In genomic region chr1:172508172-172508571, GRCm38 (mm10) we compare ENCODE assay signal across 24 mouse cellular contexts. TPM values are rescaled to one million over a fixed set of nuclear protein-coding genes. Genes with fewer than 3 reads are reported as not detected.
DNase-seq lines count a peak whose midpoint lies in the region; ATAC-seq and TF ChIP-seq lines count a peak whose summit lies in the region.
"Had no signal": no experiment of that assay in that cellular context is flagged by ENCODE, and none has a peak within 500 bp of the region (broad histone marks: within the 10 kb centered on the region; RNA-seq: fewer than 3 reads in every experiment).

No protein-coding gene starts in this region.

- 47% methylated on average over 2 of the region's 2 CpGs for WGBS in forebrain, postnatal 0 days
- WGBS in forebrain, embryonic 12.5 days: 49% methylated on average over 2 of the region's 2 CpGs
- WGBS in heart, embryonic 15.5 days: 31% methylated on average over 2 of the region's 2 CpGs
- 41% methylated on average over 2 of the region's 2 CpGs for WGBS in midbrain, embryonic 16.5 days
- 39% methylated on average over 2 of the region's 2 CpGs for WGBS in midbrain, embryonic 14.5 days
- 42% methylated on average over 2 of the region's 2 CpGs for WGBS in hindbrain, embryonic 16.5 days

- 0 out of 2 replicates have a peak, but pooled peaks have one; percentile 25 for ATAC-seq in forebrain, postnatal 0 days
- ATAC-seq in forebrain, embryonic 12.5 days (ENCODE audit: low FRiP score): no peak
- 0 out of 2 replicates have a peak, but pooled peaks have one; percentile 28 for ATAC-seq in heart, embryonic 15.5 days (replicated peaks; ENCODE audit: insufficient number of reproducible peaks, insufficient read depth, low FRiP score, low read depth)
- ATAC-seq in midbrain, embryonic 16.5 days: 0 out of 2 replicates have a peak, but pooled peaks have one; percentile 13
- no peak for ATAC-seq in midbrain, embryonic 14.5 days (ENCODE audit: low FRiP score, low TSS enrichment)
- ATAC-seq in hindbrain, embryonic 16.5 days: no peak
- ATAC-seq: CD4-positive, CD25-positive, alpha-beta regulatory T cell, adult 4 months; midbrain, embryonic 15.5 days had no signal

- no peaks in the 10 kb centered on the region for H3K36me3 ChIP-seq in forebrain, postnatal 0 days (ENCODE audit: insufficient read depth)
- no peaks in the 10 kb centered on the region for H3K36me3 ChIP-seq in forebrain, embryonic 12.5 days (replicated peaks)
- H3K36me3 ChIP-seq in heart, embryonic 15.5 days: peaks cover 36% of the 10 kb centered on the region
- H3K36me3 ChIP-seq in midbrain, embryonic 16.5 days (ENCODE audit: control insufficient read depth, insufficient read depth, low read length): no peaks in the 10 kb centered on the region
- no peaks in the 10 kb centered on the region for H3K36me3 ChIP-seq in midbrain, embryonic 14.5 days (ENCODE audit: control insufficient read depth, insufficient read depth, low read length)
- no peaks in the 10 kb centered on the region for H3K36me3 ChIP-seq in hindbrain, embryonic 16.5 days (ENCODE audit: control insufficient read depth, insufficient read depth, low read length)
- H3K36me3 ChIP-seq: midbrain, embryonic 15.5 days; neural tube, embryonic 15.5 days had no signal

- no peak for TF ChIP-seq CTCF in forebrain, postnatal 0 days (IDR thresholded peaks at IDR 0.05; ENCODE audit: low read depth)

- no peak overlapping the region for H3K9ac ChIP-seq in forebrain, postnatal 0 days
- no peak overlapping the region for H3K9ac ChIP-seq in forebrain, embryonic 12.5 days
- H3K9ac ChIP-seq in heart, embryonic 15.5 days: no peak overlapping the region
- no peak overlapping the region for H3K9ac ChIP-seq in midbrain, embryonic 16.5 days (ENCODE audit: low read depth, low read length)
- no peak overlapping the region for H3K9ac ChIP-seq in midbrain, embryonic 14.5 days (replicated peaks; ENCODE audit: low read length)
- H3K9ac ChIP-seq in hindbrain, embryonic 16.5 days (ENCODE audit: low read depth, low read length): no peak overlapping the region
- H3K9ac ChIP-seq: limb, embryonic 13.5 days; lung, embryonic 14.5 days; midbrain, embryonic 15.5 days; neural tube, embryonic 15.5 days had no signal

- no peak overlapping the region for H3K4me2 ChIP-seq in forebrain, postnatal 0 days (ENCODE audit: low read depth)
- H3K4me2 ChIP-seq in forebrain, embryonic 12.5 days: no peak overlapping the region
- H3K4me2 ChIP-seq in heart, embryonic 15.5 days: no peak overlapping the region
- H3K4me2 ChIP-seq in midbrain, embryonic 16.5 days (ENCODE audit: low read length): no peak overlapping the region
- H3K4me2 ChIP-seq in midbrain, embryonic 14.5 days (ENCODE audit: low read length): no peak overlapping the region
- H3K4me2 ChIP-seq in hindbrain, embryonic 16.5 days (ENCODE audit: low read length): no peak overlapping the region
- H3K4me2 ChIP-seq: limb, embryonic 13.5 days; lung, embryonic 14.5 days; midbrain, embryonic 15.5 days; neural tube, embryonic 15.5 days had no signal

- no peak for DNase-seq in forebrain, postnatal 0 days
- no peak for DNase-seq in heart, adult 11 months
- no peak for DNase-seq in midbrain, embryonic 14.5 days
- no peak for DNase-seq in retina, embryonic 14.5 days (ENCODE audit: low spot score)
- DNase-seq: cerebellum, adult 2 months; cerebellum, postnatal 36 days; gastrocnemius, postnatal 14 days; kidney, adult 18-20 months; kidney, postnatal 10 days; lung, embryonic 14.5 days; right cerebral cortex, postnatal 25 days; thymus, adult 18-20 months had no signal

- H3K9me3 ChIP-seq in forebrain, postnatal 0 days (ENCODE audit: low read length): no peaks in the 10 kb centered on the region
- H3K9me3 ChIP-seq in forebrain, embryonic 12.5 days: no peaks in the 10 kb centered on the region
- no peaks in the 10 kb centered on the region for H3K9me3 ChIP-seq in heart, embryonic 15.5 days (replicated peaks)
- no peaks in the 10 kb centered on the region for H3K9me3 ChIP-seq in midbrain, embryonic 16.5 days (replicated peaks; ENCODE audit: control insufficient read depth, low read length, poor library complexity, severe bottlenecking)
- no peaks in the 10 kb centered on the region for H3K9me3 ChIP-seq in midbrain, embryonic 14.5 days (ENCODE audit: control insufficient read depth, low read length)
- H3K9me3 ChIP-seq in hindbrain, embryonic 16.5 days (ENCODE audit: control insufficient read depth, low read length): no peaks in the 10 kb centered on the region
- H3K9me3 ChIP-seq: forebrain, embryonic 10.5 days; hindbrain, embryonic 10.5 days; limb, embryonic 13.5 days; midbrain, embryonic 15.5 days; neural tube, embryonic 15.5 days had no signal

- H3K27ac ChIP-seq in forebrain, postnatal 0 days (ENCODE audit: low read depth, low read length): no peak overlapping the region
- H3K27ac ChIP-seq in forebrain, embryonic 12.5 days: no peak overlapping the region
- peak overlapping the region; percentile 52 for H3K27ac ChIP-seq in heart, embryonic 15.5 days
- no peak overlapping the region for H3K27ac ChIP-seq in midbrain, embryonic 16.5 days (ENCODE audit: low read length)
- no peak overlapping the region for H3K27ac ChIP-seq in midbrain, embryonic 14.5 days (replicated peaks; ENCODE audit: low read depth, low read length)
- no peak overlapping the region for H3K27ac ChIP-seq in hindbrain, embryonic 16.5 days (ENCODE audit: low read depth, low read length)
- H3K27ac ChIP-seq: forebrain, embryonic 10.5 days; hindbrain, embryonic 10.5 days; limb, embryonic 13.5 days; midbrain, embryonic 15.5 days; neural tube, embryonic 15.5 days had no signal

- H3K4me1 ChIP-seq in forebrain, postnatal 0 days (ENCODE audit: insufficient read depth): peaks cover 2% of the 10 kb centered on the region; the same call in 1 of the 2 replicates
- peaks cover 23% of the 10 kb centered on the region for H3K4me1 ChIP-seq in forebrain, embryonic 12.5 days
- H3K4me1 ChIP-seq in heart, embryonic 15.5 days (replicated peaks): peaks cover 70% of the 10 kb centered on the region
- H3K4me1 ChIP-seq in midbrain, embryonic 16.5 days (ENCODE audit: control insufficient read depth, insufficient read depth, low read length): peaks cover 10% of the 10 kb centered on the region; the same call in 1 of the 2 replicates
- H3K4me1 ChIP-seq in midbrain, embryonic 14.5 days (ENCODE audit: control insufficient read depth, insufficient read depth, low read length): peaks cover 10% of the 10 kb centered on the region
- H3K4me1 ChIP-seq in hindbrain, embryonic 16.5 days (ENCODE audit: control insufficient read depth, insufficient read depth, low read depth, low read length): peaks cover 8% of the 10 kb centered on the region

- no peaks in the 10 kb centered on the region for H3K27me3 ChIP-seq in forebrain, postnatal 0 days (ENCODE audit: insufficient read depth, low read length)
- 0 out of 2 replicates have a peak, but pooled peaks cover 5% of the 10 kb centered on the region for H3K27me3 ChIP-seq in forebrain, embryonic 12.5 days
- H3K27me3 ChIP-seq in heart, embryonic 15.5 days: no peaks in the 10 kb centered on the region
- H3K27me3 ChIP-seq in midbrain, embryonic 16.5 days (ENCODE audit: control insufficient read depth, insufficient read depth, low read depth, low read length): no peaks in the 10 kb centered on the region; the same call in 1 of the 2 replicates
- H3K27me3 ChIP-seq in midbrain, embryonic 14.5 days (ENCODE audit: control insufficient read depth, insufficient read depth, low read length): no peaks in the 10 kb centered on the region
- 0 out of 2 replicates have a peak, but pooled peaks cover 2% of the 10 kb centered on the region for H3K27me3 ChIP-seq in hindbrain, embryonic 16.5 days (replicated peaks; ENCODE audit: control insufficient read depth, insufficient read depth, low read length)
- H3K27me3 ChIP-seq: limb, embryonic 13.5 days; midbrain, embryonic 15.5 days; neural tube, embryonic 15.5 days had no signal

- no peak overlapping the region for H3K4me3 ChIP-seq in forebrain, postnatal 0 days (ENCODE audit: low read depth, low read length)
- H3K4me3 ChIP-seq in forebrain, embryonic 12.5 days (replicated peaks): no peak overlapping the region
- H3K4me3 ChIP-seq in heart, embryonic 15.5 days: no peak overlapping the region
- H3K4me3 ChIP-seq in midbrain, embryonic 16.5 days (ENCODE audit: low read depth, low read length): no peak overlapping the region
- H3K4me3 ChIP-seq in midbrain, embryonic 14.5 days (replicated peaks; ENCODE audit: low read depth, low read length): no peak overlapping the region
- no peak overlapping the region for H3K4me3 ChIP-seq in hindbrain, embryonic 16.5 days (ENCODE audit: low read length)
- H3K4me3 ChIP-seq: forebrain, embryonic 10.5 days; hindbrain, embryonic 10.5 days; limb, embryonic 13.5 days; midbrain, embryonic 15.5 days; neural tube, embryonic 15.5 days had no signal

RNA-seq across cellular contexts. Expression of gene Tagln2, which starts 8.3 kb away (rescaled TPM):
- total RNA-seq in forebrain, postnatal 0 days (2014; rRNA removed): 31.5 and 33.8 TPM in 2 replicates
- 42.8 and 48.5 TPM in 2 replicates for polyA plus RNA-seq in forebrain, postnatal 0 days (2015; fragmentation: Nextera tagmentation; extraction: Ambion mirVana)
- 40.0 and 45.7 TPM in 2 replicates for polyA plus RNA-seq in forebrain, embryonic 12.5 days (2016; fragmentation: Nextera tagmentation; extraction: Ambion mirVana)
- polyA plus RNA-seq in heart, embryonic 15.5 days (2015; fragmentation: Nextera tagmentation; extraction: Ambion mirVana): 276 and 327 TPM in 2 replicates
- polyA plus RNA-seq in midbrain, embryonic 16.5 days (2015; fragmentation: Nextera tagmentation; extraction: Ambion mirVana): 47.3 and 53.0 TPM in 2 replicates
- polyA plus RNA-seq in midbrain, embryonic 14.5 days (2014; fragmentation: Nextera tagmentation; extraction: Ambion mirVana): 25.7 and 43.5 TPM in 2 replicates
- 71.7 and 84.9 TPM in 2 replicates for polyA plus RNA-seq in hindbrain, embryonic 16.5 days (2015; fragmentation: Nextera tagmentation; extraction: Ambion mirVana)

RNA-seq across cellular contexts. Expression of gene Cfap45, which starts 12.4 kb away (rescaled TPM):
- total RNA-seq in forebrain, postnatal 0 days (2014; rRNA removed): 3.0 and 5.1 TPM in 2 replicates
- polyA plus RNA-seq in forebrain, postnatal 0 days (2015; fragmentation: Nextera tagmentation; extraction: Ambion mirVana): 3.9 and 5.5 TPM in 2 replicates
- 1.2 and 2.6 TPM in 2 replicates for polyA plus RNA-seq in forebrain, embryonic 12.5 days (2016; fragmentation: Nextera tagmentation; extraction: Ambion mirVana)
- 2.3 and 3.3 TPM in 2 replicates for polyA plus RNA-seq in heart, embryonic 15.5 days (2015; fragmentation: Nextera tagmentation; extraction: Ambion mirVana)
- polyA plus RNA-seq in midbrain, embryonic 16.5 days (2015; fragmentation: Nextera tagmentation; extraction: Ambion mirVana): 4.0 and 4.7 TPM in 2 replicates
- 1.9 and 2.2 TPM in 2 replicates for polyA plus RNA-seq in midbrain, embryonic 14.5 days (2014; fragmentation: Nextera tagmentation; extraction: Ambion mirVana)
- 4.9 and 5.4 TPM in 2 replicates for polyA plus RNA-seq in hindbrain, embryonic 16.5 days (2015; fragmentation: Nextera tagmentation; extraction: Ambion mirVana)

RNA-seq across cellular contexts. Expression of gene Igsf9, which starts 26.6 kb away (rescaled TPM):
- total RNA-seq in forebrain, postnatal 0 days (2014; rRNA removed): 35.3 and 36.2 TPM in 2 replicates
- 13.3 and 25.6 TPM in 2 replicates for polyA plus RNA-seq in forebrain, postnatal 0 days (2015; fragmentation: Nextera tagmentation; extraction: Ambion mirVana)
- 102 TPM in 2 replicates for polyA plus RNA-seq in forebrain, embryonic 12.5 days (2016; fragmentation: Nextera tagmentation; extraction: Ambion mirVana)
- polyA plus RNA-seq in heart, embryonic 15.5 days (2015; fragmentation: Nextera tagmentation; extraction: Ambion mirVana): 2.9 and 7.7 TPM in 2 replicates
- 73.0 and 74.4 TPM in 2 replicates for polyA plus RNA-seq in midbrain, embryonic 16.5 days (2015; fragmentation: Nextera tagmentation; extraction: Ambion mirVana)
- 49.6 and 52.6 TPM in 2 replicates for polyA plus RNA-seq in midbrain, embryonic 14.5 days (2014; fragmentation: Nextera tagmentation; extraction: Ambion mirVana)
- 32.9 and 42.5 TPM in 2 replicates for polyA plus RNA-seq in hindbrain, embryonic 16.5 days (2015; fragmentation: Nextera tagmentation; extraction: Ambion mirVana)

RNA-seq across cellular contexts. Expression of gene Slamf9, which starts 33.0 kb away (rescaled TPM):
- total RNA-seq in forebrain, postnatal 0 days (2014; rRNA removed): 0.15 and 0.43 TPM in 2 replicates
- polyA plus RNA-seq in forebrain, postnatal 0 days (2015; fragmentation: Nextera tagmentation; extraction: Ambion mirVana): 0.21 and 0.30 TPM in 2 replicates
- 0.15 TPM in 1 of 2 replicates, not detected in the other for polyA plus RNA-seq in forebrain, embryonic 12.5 days (2016; fragmentation: Nextera tagmentation; extraction: Ambion mirVana)
- polyA plus RNA-seq in heart, embryonic 15.5 days (2015; fragmentation: Nextera tagmentation; extraction: Ambion mirVana): 0.83 and 1.1 TPM in 2 replicates
- 0.23 and 0.37 TPM in 2 replicates for polyA plus RNA-seq in midbrain, embryonic 16.5 days (2015; fragmentation: Nextera tagmentation; extraction: Ambion mirVana)
- 0.32 TPM in 1 of 2 replicates, not detected in the other for polyA plus RNA-seq in midbrain, embryonic 14.5 days (2014; fragmentation: Nextera tagmentation; extraction: Ambion mirVana)
- polyA plus RNA-seq in hindbrain, embryonic 16.5 days (2015; fragmentation: Nextera tagmentation; extraction: Ambion mirVana): 0.11 and 0.23 TPM in 2 replicates
- total RNA-seq: layer of hippocampus, postnatal 25 days had no signal
- polyA plus RNA-seq: CD4-positive, CD25-positive, alpha-beta regulatory T cell, adult 4 months; forebrain, embryonic 10.5 days; hindbrain, embryonic 10.5 days had no signal

RNA-seq across cellular contexts. Expression of gene Vsig8, which starts 47.6 kb away (rescaled TPM):
- 0.71 and 1.0 TPM in 2 replicates for total RNA-seq in forebrain, postnatal 0 days (2014; rRNA removed)
- 0.45 and 0.67 TPM in 2 replicates for polyA plus RNA-seq in forebrain, postnatal 0 days (2015; fragmentation: Nextera tagmentation; extraction: Ambion mirVana)
- polyA plus RNA-seq in forebrain, embryonic 12.5 days (2016; fragmentation: Nextera tagmentation; extraction: Ambion mirVana): 0.28 TPM in 1 of 2 replicates, not detected in the other
- polyA plus RNA-seq in heart, embryonic 15.5 days (2015; fragmentation: Nextera tagmentation; extraction: Ambion mirVana): 0.34 and 0.55 TPM in 2 replicates
- 0.72 and 1.3 TPM in 2 replicates for polyA plus RNA-seq in midbrain, embryonic 16.5 days (2015; fragmentation: Nextera tagmentation; extraction: Ambion mirVana)
- 0.22 TPM in 1 of 2 replicates, not detected in the other for polyA plus RNA-seq in midbrain, embryonic 14.5 days (2014; fragmentation: Nextera tagmentation; extraction: Ambion mirVana)
- polyA plus RNA-seq in hindbrain, embryonic 16.5 days (2015; fragmentation: Nextera tagmentation; extraction: Ambion mirVana): 0.84 and 1.2 TPM in 2 replicates
- total RNA-seq: gastrocnemius, postnatal 14 days; megakaryocyte, adult 5-6 weeks had no signal
- polyA plus RNA-seq: CD4-positive, CD25-positive, alpha-beta regulatory T cell, adult 4 months; forebrain, embryonic 10.5 days; hindbrain, embryonic 10.5 days had no signal

Comparison
In these comparisons a context has a peak if more than half of its experiments do, and no peak if none do; other contexts are left out.
1. ATAC-seq: peak in forebrain, postnatal 0 days (single experiment), heart, embryonic 15.5 days (single experiment) and midbrain, embryonic 16.5 days (single experiment); none in forebrain, embryonic 12.5 days (single experiment), midbrain, embryonic 14.5 days (single experiment) and hindbrain, embryonic 16.5 days (single experiment).